Mouse (Mus musculus) R1 (cell line): ENCODE results near the gene Pcgf6.

Experiments used
- DNase-seq: peaks from one replicate; pipeline ENCODE4 v3.0.0-alpha.2; 2018; ENCODE audit warnings: low read depth, low spot score

Pcgf6 gene

GRCm38 (mm10) chr19:47050271-47051032 lies at the start of gene Pcgf6:
TSS of gene Pcgf6 (minus strand) at chr19:47050906.
- DNase-seq, result peak; percentile 96

GRCm38 (mm10) chr19:47090550-47091156 lies 39.9 kb upstream of the Pcgf6 start, which contains the start of the genes Usmg5 and Pdcd11:
TSS of gene Usmg5 (minus strand) at chr19:47090647.
TSS of gene Pdcd11 (plus strand) at chr19:47090768.
- peak; percentile 98 for DNase-seq

DNA sequence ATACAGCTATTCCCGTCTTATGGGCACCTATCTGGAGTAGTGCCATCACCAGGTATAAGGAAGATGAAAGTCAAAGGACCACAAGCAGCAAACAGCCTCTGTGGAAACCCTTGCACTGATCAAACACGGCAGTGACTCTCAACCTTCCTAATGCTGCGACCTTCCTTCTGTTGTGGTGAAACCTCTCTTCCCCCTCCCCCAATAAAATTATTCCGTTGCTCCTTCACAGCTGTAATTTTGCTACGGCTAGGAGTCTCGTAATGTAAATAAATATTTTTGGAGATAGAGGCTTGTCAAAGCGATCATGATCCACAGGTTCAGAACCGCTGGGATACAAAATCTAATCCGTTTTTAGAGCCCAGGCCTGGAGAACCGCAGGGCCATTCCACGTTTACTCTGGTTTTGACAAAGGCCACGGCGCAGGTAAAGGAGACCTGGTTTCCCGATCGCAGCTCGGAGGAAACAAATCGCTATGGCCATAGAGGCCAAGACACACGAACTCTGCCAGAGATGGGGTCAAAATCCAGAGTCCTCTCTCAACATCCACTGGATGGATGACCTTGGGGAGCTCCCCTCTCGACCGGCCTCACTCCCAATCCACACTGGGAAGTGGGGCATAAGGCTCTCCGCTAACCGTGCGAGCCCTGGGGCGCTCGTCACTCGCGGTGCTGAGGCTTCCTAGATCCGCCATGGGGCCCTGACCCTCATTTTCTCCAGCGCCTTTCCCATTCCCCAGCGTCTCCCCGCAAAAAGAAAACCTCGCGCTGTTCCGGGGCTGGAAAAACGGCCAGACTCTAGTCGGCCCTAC lies 39.2 kb upstream of the Pcgf6 start:
- DNase-seq, result peak; percentile 9

GRCm38 (mm10) chr19:47088226-47088625 lies 37.5 kb upstream of the Pcgf6 start:
- no peak for DNase-seq

DNA sequence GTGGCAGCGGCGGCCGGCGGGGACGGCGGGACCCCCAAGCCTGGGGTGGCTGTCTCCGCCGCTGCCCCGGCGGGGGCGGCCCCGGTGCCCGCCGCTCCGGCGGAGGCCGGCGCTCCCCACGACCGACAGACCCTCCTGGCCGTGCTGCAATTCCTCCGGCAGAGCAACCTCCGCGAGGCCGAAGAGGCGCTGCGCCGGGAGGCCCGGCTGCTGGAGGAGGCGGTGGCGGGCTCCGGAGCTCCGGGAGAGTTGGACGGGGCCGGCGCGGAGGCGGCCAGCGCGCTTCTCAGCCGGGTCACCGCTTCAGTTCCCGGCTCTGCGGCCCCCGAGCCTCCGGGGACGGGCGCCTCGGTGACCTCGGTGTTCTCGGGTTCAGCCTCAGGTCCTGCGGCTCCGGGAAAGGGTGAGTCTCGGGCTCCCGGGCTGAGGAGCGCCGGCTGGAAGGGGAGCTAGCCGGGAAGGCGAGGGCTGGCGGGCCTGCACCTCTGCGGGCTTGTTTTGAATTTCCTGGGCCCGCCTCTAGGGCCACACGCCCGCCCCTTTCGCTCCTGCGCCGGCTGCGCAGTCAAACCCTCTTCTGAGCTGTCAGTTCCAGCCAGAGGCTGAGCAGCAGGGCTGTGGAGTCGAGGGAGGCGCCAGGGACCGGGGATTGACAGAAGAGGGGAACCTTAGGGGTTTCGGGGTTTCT lies 17.4 kb upstream of the Pcgf6 start:
- peak; percentile 88 for DNase-seq

GRCm38 (mm10) chr19:47067096-47067882 lies 16.6 kb upstream of the Pcgf6 start, which contains the start of gene Taf5:
TSS of gene Taf5 (plus strand) at chr19:47067746.
- DNase-seq, result peak; percentile 98

GRCm38 (mm10) chr19:47065860-47066259 lies 15.2 kb upstream of the Pcgf6 start:
- DNase-seq, result no peak

DNA sequence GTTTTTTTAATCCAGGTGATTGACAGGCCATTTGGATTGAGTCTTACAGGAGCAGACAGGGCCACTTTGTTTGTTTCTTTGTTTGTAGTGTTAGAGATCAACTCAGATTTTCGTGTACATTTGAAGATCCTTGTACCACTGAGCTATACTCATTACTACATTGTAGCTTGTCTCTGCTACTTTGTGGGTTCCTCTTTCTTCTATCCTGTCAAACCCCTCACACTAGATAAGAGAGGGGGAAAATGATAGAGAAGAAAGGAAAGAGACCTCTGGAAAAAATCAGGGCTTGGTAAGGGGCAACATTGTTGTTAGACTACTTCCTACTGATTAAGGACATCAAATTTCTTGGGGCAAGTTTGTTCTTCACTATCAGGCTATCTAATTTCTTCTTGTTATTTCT lies 7.0 kb upstream of the Pcgf6 start:
- DNase-seq, result no peak

GRCm38 (mm10) chr19:47053471-47053870 lies 2.8 kb upstream of the Pcgf6 start:
- DNase-seq, result no peak

- no peak for DNase-seq
Observed at GRCm38 (mm10) chr19:47052927-47053326, 2.2 kb upstream of the Pcgf6 start.

GRCm38 (mm10) chr19:47049840-47050239 lies 866 bp downstream of the Pcgf6 start:
- DNase-seq, result no peak

- DNase-seq, result peak; percentile 67
Observed at GRCm38 (mm10) chr19:47049061-47049460, 1.6 kb downstream of the Pcgf6 start.

- DNase-seq, result peak; percentile 91
Observed at GRCm38 (mm10) chr19:47047236-47047833, 3.4 kb downstream of the Pcgf6 start.

- peak; percentile 55 for DNase-seq
Observed at GRCm38 (mm10) chr19:47046343-47046742, 4.4 kb downstream of the Pcgf6 start.

DNA sequence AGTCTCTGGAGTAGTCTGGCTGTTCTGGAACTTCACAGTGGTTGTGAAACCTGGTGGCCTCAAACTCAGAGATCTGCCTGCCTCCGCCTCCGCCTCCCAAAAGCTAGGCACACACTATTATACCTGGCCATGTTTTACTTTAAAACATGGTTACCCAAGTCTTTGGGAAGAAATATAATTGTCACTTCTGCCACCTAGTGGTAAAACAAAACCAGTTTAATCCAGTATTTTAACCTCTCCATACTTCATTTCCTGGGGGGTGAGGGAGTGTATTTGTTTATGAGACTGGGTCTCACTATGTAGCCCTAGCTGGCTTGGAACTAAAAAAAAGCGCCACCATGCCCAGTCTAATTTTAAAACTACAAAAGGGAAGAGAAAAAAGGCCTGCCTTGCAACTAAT lies 7.1 kb downstream of the Pcgf6 start:
- DNase-seq, result peak; percentile 38

DNA sequence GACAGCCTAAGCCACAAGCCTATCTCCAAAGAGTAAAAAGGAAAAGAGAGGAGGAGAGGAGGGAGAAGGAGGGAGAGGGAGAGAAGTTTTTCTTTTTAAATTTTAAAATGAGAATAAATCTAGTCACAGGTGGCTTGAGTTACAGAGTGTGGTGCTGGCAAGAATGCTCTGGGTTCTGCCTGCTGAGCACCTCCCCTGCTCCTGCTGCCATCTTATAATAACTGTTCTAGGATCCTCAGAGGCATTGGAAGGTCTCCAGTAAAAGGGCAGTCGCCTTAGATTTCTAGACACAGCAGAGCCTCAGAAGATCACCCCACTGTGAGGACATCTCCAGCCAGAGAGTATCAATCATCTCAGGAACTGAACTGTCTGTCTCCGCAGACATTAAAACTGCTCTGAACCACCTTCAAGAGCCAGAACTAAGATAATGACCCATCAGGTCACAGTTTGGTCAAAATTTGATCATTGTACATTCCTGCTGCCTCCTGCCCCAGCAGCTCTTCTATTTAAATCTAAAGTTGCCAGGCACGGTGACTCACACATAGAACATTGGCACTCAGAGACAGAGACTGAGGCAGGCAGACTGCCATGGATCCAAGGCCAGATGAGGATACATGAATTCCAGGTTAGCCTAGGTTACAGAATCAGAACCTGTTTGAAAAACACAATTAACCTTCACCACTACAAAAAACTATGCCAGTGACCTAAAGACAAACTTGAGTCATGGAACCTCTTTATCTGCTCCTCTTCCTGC lies 9.8 kb downstream of the Pcgf6 start:
- DNase-seq, result no peak

DNA sequence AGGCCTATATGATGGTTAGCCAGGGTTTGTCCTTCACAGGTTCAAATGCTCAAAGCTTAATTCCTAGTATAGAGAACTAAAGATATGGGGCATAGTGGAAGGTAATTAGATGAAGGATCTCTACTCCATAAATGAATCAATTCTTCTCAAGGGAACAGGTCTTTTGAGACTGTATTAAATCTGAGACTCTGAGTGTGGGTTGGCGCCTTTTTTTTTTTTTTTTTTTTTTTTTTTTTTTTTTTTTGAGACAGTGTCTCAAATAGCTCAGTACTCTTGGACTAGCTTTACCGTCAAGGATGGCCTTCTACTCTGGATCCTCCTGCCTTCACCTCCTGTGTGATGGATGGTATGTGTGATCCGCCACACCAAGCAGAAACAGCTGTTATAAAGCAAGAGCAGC lies 14.1 kb downstream of the Pcgf6 start:
- no peak for DNase-seq

- no peak for DNase-seq
Observed at GRCm38 (mm10) chr19:47034916-47035315, 15.8 kb downstream of the Pcgf6 start.

GRCm38 (mm10) chr19:47031770-47032169 lies 18.9 kb downstream of the Pcgf6 start:
- no peak for DNase-seq

DNA sequence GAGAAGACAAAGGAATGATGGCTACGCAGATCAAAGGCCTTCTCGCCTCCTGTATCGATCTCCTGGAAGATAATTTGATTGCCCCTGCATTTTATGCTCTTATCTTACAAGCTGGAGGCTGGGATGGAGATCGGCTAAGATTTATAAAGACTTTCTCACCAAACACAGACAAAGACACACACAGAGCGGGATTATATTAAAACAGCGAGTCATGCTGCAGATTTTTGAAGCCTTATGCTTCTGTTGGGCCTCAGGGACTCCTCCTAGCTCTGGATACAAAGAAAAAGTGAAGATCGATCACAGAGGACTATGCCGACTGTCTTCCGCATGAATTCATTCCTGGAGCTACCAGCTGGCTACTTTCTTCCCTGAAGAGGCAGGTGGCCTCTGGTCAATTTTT lies 20.9 kb downstream of the Pcgf6 start:
- no peak for DNase-seq
